Mouse (Mus musculus) E14TG2a.4 (cell line): ENCODE data around the gene Asrgl1.

Experiments
- CTCF ChIP-seq: conservative IDR thresholded peaks from 2 replicates; pipeline ENCODE4 v1.5.1; 2014; ENCODE audit warnings: low read length
- NANOG ChIP-seq: IDR thresholded peaks from 2 replicates; pipeline ENCODE4 v1.6.1; 2014; ENCODE audit warnings: borderline replicate concordance, low read length, mixed read lengths

DNA sequence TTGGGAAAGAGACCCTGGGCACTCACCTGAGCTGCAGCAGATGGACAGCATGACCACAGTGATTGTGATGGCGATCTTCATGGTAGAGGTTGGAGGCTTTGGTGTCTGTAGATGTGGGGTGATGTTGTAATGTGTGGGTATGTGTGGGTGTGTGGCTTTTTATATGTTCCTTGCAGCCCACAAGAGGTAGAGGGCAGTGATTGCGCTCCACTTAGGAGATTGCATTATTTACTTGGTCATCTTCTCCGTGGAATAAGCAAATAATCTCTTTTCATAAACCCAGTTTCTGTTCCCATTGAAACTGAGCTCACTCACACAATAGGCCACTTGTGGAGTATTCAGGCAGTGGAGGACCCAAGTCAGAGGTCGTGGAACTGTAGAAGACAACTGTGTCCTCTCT, 47.6 kb downstream of the Asrgl1 start, which contains the start of gene Scgb1a1:
- no peak for TF ChIP-seq CTCF
- no peak for TF ChIP-seq NANOG
